Mouse (Mus musculus) regulatory T cell (primary cell): ENCODE measurements around the gene Ube2e1.

Experiments used
- in situ Hi-C: fragments of 300-600 bp; cut with MboI, MseI; formaldehyde crosslinking; loops from one replicate; pipeline ENCODE4 v1.15.1; 2025; ENCODE audit warnings: high pct_unique_total_duplicates

Gene Ube2e1

DNA sequence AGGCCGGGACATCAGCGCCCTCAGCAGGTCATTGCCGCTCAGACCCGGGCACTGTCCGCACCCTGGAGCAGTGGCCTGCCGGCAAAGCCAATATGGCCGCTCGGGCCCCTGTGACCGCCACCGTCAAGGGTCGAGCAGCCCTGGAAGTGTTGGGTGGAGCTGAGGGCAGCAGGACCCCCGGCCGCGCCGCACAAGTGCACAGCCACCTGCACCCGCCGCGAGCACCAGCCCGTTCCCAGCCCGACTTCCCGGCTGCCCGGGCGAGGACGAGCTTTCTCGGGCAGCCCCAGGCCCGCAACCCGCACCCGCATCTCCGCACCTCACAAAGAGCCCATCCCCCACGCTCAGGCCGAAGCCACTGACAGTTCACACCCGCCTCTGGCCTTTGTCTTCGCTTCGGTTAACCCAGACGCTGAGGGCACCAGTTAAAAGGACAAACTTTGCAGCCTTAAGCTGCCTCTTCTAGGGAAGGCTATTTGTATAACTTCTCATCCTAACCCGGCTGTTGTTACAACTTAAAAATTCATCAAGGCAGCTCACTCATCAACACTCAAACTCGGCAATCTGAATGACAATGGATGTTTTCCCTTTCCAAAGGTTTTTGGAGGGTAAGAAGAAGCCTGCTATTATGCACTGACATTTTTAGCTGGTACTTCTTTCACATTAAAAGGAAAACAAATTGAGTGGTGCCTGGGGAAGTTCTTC is 4.5 kb downstream of the Ube2e1 start:
- in situ Hi-C loops = no loop called here

DNA sequence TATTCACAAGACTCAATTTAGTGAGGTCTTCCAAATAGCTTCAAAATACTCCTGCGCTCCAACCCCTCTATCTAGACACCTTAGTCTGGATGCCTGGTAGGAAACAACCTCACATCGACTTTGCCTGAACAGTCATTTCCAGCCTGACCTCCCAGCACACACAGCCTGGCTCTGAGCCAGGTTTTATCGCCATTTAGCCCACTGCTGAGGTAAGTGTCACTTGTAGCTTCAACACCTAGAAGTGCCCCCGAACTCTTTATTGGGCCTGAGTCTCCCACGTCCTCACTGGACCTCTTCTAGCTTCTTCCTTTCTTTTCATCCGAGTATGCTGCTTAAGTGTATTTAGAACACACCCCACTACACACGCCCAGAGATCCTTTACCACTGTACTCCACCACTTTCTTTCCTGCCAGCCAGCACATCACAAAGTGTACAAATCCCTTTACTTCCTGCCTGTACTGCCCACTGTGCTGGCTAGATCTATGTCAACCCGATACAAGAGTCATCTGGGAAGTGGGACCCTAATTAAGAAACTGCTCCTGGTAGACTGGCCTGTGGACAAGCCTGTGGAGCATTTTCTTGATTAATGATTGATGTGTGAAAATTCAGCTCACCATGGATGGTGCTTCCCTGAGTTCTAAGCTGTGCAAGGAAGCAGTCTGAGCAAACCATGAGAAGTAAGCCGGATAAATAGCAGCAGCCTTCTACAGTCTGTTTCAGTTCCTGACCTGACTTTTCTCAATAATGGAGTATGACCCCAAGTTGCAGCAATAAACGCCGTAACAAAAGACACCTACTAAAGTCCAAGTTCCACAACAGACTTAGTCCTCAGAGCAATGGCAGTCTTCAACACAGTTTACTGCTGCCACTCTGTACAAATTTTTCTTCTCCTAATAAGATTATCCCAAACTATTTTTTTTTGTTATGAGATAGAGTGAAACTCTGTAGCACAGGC is 13.9 kb downstream of the Ube2e1 start:
- in situ Hi-C loops = no loop called here

GRCm38 (mm10) chr14:18304165-18304564 is 27.5 kb downstream of the Ube2e1 start:
- in situ Hi-C loops = no loop called here

- in situ Hi-C loops = no loop called here
Observed at GRCm38 (mm10) chr14:18303262-18303661, 28.4 kb downstream of the Ube2e1 start.

DNA sequence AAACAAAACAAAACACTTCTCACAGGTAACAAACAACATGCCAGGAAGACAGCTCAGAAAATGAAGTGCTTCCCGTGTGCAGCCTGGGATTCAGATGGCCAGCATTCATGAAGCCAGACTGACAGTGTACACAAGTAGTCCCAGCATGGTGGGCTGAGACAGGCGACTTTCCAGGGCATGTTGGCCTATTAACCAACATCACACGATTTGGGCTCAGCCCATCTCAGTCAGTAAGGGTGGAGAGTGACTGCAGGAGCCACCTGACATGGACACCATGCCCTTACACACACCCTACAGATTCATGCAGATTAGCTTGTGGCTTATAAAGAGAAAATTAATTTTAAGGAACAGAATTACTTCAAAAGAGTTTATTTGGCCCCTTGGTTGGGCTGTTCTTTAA is 28.9 kb downstream of the Ube2e1 start:
- in situ Hi-C loops = no loop called here

GRCm38 (mm10) chr14:18301591-18301990 is 30.1 kb downstream of the Ube2e1 start:
- in situ Hi-C loops = no loop called here

DNA sequence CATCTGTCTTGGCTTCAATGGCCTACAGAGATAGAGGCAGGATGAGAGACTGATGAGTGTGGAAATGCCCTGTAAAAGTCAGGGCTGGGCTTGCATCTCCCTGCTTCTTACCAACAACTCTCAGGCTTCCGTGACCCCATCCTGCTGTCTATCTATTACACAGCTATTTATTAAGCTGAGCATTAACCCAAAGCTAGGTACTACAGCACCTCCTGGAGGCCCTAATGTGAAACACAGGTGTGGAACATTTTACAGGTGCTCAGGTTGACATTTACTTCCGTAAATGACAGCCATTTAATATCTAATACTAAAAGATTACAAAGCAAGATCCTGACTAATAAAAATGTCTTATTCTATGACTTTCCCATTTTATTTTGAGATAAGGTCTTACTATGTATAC is 31.0 kb downstream of the Ube2e1 start:
- in situ Hi-C loops = no loop called here

GRCm38 (mm10) chr14:18298874-18299273 is 32.8 kb downstream of the Ube2e1 start:
- in situ Hi-C loops = no loop called here

GRCm38 (mm10) chr14:18297441-18297840 is 34.2 kb downstream of the Ube2e1 start:
- in situ Hi-C loops = no loop called here

DNA sequence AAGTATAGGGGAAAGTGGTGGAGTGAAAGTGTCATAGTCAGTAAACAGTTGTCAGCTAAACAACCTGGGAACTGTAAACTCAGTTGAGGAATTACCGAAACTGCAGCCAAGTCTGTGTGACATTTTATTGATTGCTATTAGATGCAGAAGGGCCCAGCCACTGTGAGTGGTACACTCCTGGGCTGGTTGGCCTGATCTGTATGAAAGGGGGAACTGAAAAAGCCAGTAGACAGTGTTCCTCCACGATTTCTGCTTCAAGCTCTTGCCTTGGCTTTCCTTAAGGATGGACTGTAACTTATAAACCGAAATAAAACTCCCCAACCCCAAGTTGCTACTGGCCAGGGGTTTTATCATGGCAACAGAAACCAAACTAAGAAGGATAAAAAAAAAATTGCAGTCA is 39.1 kb downstream of the Ube2e1 start:
- in situ Hi-C loops = no loop called here

GRCm38 (mm10) chr14:18292111-18292510 is 39.5 kb downstream of the Ube2e1 start:
- in situ Hi-C loops = no loop called here

DNA sequence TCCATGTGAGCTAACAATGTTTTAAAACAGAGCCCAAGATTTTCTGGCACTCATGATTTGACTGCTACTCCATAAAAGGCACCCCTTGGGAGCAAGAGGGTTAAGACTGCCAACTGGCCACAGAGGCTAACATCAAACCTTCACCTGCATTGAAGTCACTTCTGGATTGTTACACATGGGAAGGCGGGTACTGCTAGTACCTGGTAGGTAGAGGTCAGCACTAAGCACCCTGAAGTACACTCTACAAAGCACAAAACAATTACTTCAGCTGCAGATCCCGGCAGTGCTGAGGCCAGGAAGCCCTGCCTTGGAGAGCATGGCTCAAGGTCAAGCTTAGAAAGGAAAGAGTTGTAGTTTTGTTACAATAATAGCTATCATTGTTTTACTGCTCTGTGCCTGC is 44.3 kb downstream of the Ube2e1 start:
- in situ Hi-C loops = no loop called here

- in situ Hi-C loops = no loop called here
Observed at GRCm38 (mm10) chr14:18286441-18286840, 45.2 kb downstream of the Ube2e1 start.

GRCm38 (mm10) chr14:18285476-18285875 is 46.2 kb downstream of the Ube2e1 start:
- in situ Hi-C loops = no loop called here

GRCm38 (mm10) chr14:18284581-18284980 is 47.1 kb downstream of the Ube2e1 start:
- in situ Hi-C loops = no loop called here

GRCm38 (mm10) chr14:18280375-18280774 is 51.3 kb downstream of the Ube2e1 start:
- in situ Hi-C loops = no loop called here

- in situ Hi-C loops = loop anchor here (5.0 to 25.0 kb wide), 2 partner anchors 37 to 2012 kb away; partner anchors contain the start of gene Nr1d2
Observed at GRCm38 (mm10) chr14:18274526-18274925, 57.1 kb downstream of the Ube2e1 start.

DNA sequence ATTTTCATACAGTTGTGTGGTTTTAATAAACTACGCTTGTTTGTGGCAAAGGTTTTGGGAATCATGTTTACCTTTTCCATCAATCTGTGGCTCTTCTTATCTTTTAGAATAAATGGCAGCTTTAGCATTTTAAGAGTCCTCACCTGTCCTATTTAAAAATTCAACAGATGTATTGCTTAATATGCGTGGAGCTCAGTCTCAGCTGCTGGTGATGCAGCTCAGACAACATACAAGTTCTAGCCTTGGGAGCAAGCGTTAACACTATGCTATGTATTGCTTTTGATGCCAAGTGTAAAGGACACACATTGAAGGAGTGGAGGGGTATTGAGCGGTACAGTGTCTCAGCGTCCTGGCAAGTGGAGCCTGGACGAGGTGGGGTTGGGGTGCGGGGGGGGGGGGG is 60.0 kb downstream of the Ube2e1 start:
- in situ Hi-C loops = loop anchor here (5.0 to 25.0 kb wide), 2 partner anchors 34 to 2009 kb away; partner anchors contain the start of gene Nr1d2

DNA sequence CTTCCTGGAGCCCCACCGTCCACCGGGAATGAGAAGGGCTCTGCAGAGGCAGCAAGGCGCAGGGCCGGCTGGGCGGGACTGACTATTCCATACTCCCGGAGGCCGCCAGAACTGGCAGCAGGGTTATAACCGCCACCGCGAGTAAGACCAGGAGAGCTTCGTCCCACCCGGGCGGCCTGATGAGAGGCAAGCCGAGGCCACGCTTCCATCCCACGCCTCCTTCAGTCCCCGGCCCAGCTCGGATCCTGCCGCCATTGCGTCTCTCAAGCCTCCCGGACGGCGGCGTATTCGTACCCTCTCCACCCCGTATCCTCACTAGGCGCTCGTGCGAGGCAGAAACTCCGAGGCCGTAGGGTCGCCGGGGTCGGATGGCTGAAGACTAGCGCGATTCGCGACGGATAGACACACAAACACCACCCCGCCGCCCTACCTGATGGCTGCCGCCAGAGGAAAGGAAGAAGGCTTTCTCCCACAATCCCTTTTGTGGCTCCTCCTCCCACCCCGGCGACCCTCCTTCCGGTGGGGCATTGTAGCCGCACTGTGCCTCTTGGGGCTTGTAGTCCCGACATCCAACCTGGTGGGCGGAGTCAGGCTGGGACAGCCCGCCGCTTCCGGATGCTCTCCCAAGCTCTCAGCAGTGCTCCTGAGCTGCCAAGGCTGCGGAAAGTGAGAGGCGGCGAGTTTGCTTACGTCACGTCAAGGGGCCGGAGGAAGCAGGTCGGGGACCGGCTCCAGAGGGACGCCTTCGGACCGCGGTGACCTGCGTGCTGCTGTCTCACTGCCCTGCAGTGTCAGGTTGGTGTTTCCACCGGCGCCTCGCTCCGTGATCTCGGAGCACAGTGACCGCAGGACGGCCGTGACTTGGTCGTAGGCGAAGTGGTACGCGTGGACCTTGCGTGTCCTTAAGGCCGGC is 60.9 kb downstream of the Ube2e1 start, which contains the start of the genes Nkiras1 and Rpl15:
Nkiras1 (plus strand) TSS at position 608 of the 913 bp plus-strand sequence.
Rpl15 (minus strand) TSS at position 863 of the 913 bp plus-strand sequence.
- in situ Hi-C loops = loop anchor here (5.0 to 25.0 kb wide), 2 partner anchors 33 to 2008 kb away; partner anchors contain the start of gene Nr1d2

DNA sequence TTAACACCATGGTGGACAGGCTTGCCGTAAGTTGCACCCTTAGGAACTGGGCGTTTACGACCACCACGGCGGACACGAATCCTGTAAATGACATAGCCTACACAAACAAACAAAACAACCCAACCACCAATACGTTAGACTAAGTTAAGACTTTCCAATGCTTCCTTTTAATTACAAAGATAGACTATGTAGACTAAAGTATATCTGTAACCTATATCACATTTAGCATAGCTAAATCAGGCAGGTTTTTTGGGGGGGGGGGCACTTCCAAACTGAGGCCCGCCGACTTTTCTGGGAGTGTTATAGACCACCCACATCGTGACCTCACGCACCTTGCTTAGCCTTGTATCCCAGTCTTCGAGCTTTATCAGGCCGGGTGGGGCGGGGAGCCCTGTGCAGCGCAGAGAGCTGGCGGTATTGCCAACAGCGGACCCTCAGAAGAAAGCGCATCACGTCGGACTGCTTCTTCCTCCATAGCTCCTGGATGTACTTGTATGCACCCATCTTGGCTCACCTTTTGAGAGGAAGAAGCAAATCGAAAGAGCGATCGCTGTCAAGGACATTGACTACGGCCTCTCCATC is 61.6 kb downstream of the Ube2e1 start:
- in situ Hi-C loops = loop anchor here (5.0 to 25.0 kb wide), 2 partner anchors 33 to 2008 kb away; partner anchors contain the start of gene Nr1d2

GRCm38 (mm10) chr14:18263427-18263826 is 68.2 kb downstream of the Ube2e1 start:
- in situ Hi-C loops = loop anchor here (25.0 kb wide), 1 partner anchor 2001 kb away; no protein-coding TSS in a partner anchor
